Mouse (Mus musculus) cerebellum, adult 2 months (tissue): ENCODE measurements at regions not wholly inside any gene's neighbourhood (a gene's known extent, or its start where the extent isn't known, plus 50 kb on each side); places are given as distances from the start of the nearest gene placed in this dataset.

Experiments
- CTCF ChIP-seq: fragments of 200-500 bp; IDR thresholded peaks from 2 replicates; pipeline ENCODE4 v1.5.1; 2011; ENCODE audit warnings: low read depth, mild to moderate bottlenecking, control low read depth, low read length, moderate library complexity, borderline replicate concordance; ENCODE audit not compliant: insufficient read depth
- POLR2A ChIP-seq: fragments of 200-500 bp; IDR thresholded peaks from 2 replicates; pipeline ENCODE4 v1.6.1; 2011; ENCODE audit warnings: low read length, control low read depth, borderline replicate concordance; ENCODE audit not compliant: insufficient read depth

DNA sequence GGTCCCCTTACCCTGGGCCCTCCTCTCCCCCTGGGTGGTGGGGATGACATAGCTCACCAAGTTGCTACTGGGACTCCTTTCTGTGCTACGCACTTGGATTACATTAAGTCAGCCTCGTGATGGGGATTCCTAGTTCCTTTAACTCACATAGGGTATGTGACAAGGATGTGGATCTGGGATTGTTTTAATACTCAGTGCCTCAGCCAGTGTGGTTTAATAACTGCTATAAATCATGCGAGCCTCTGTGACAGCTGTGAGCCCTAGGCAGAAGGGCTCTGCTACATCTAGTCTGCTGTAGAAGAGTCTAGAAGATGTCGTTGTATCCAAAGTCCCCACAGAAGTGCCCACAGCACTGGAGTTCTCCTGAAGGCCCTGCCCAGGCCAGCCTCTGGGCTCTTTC, 796.5 kb upstream of the Car8 start:
- TF ChIP-seq CTCF (no peak), POLR2A (no peak)
